Mouse (Mus musculus) testis, postnatal 14 days (tissue): Measurements from ENCODE around the gene Ptges2.
A peak's percentile ranks its signal among the peaks of the same experiment; 100 is the strongest.

Source experiments
- DNase-seq: peaks from one replicate; pipeline ENCODE4 v3.0.0; 2021; ENCODE audit warnings: low spot score

The Ptges2 gene

DNA sequence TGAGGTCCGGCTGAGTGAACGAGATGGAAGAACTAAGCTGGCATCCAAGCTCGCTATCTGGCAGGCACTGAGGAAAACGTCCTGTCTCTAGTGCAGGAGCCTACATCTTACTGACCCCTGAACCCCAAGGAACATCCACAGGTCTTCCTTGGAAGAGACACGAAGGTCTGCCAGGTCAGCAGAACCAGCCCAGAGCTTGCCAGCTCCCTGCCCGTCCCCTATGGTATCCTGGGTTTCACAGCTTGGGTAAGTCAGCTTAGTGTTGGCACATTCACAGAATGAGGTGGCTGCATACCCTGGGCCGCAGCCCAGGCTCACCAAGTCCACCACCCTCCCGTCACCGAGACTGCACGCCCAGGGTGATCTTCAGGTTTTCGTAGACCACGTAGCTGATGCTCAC lies 20.1 kb downstream of the Ptges2 start:
- DNase-seq, result no peak

DNA sequence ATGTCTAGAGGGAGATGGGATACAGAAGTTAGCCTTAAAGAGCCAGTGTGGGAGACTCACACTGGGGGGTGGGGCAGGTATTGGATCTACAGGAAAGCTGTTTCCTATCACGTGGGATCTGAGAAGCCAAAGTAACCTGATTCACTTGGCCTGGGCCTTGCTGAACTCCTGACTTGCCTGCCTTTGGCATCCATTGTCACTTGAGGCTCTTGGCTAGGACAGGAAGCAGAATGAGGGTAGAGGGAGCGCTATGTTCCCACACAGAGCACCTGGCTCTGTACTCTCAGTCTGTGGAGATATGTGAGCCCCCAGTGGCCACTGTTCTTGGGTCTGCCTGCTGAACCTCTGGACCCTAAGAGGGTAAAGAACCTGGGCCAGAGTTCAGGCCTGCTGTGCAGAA lies 20.9 kb downstream of the Ptges2 start:
- no peak for DNase-seq

DNA sequence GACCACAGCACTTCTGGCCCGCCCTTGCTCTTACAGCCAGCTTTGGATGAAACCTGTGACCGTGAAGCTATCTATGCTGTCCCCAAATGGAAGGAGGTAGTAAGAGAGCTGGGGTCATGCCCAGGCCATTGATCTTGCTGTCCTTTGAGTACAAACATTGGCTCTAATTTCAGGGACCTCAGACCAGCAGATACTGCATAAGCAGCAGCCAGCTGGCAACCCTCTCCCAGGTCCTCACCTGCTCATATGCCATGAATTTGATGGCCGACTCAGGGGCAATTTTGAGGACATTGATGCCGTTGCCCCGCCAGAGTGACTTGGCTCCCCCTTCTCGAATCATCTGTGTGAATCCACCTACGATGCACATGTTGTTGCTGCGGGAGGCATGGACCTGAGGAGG lies 21.8 kb downstream of the Ptges2 start:
- no peak for DNase-seq

DNA sequence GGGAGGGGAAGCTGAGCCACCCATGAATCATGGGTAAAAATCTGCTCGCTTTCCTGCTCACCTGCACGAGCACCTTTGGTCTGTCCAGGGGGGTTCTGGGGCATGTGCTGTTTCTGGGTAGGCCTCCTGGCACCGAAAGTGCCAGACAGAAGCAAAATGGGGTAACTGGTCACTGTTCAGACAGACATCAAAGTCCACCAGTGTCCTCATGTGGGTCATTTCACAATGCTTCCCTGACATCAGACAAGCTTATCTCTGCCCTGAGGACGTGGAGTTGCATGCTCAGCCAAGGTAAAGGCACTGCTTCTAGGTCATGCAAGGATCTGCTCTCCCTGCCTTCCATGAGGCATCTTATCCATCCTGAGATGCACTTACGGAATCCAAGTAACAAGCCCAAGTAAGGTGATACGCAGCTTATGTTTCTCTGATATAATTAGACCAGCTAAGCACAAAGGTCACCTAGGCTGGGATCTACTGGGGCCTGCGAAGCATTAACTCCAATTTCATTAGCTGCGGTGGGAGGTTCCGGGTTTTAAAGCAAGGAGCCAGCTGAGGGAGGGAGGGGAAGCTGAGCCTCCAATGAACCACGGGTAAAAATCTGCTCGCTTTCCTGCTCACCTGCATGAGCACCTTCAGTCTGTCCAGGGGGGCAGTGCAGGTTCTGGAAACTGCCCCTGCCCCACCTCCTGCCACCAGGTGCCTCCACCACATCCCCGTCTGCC lies 22.9 kb downstream of the Ptges2 start:
- no peak for DNase-seq

DNA sequence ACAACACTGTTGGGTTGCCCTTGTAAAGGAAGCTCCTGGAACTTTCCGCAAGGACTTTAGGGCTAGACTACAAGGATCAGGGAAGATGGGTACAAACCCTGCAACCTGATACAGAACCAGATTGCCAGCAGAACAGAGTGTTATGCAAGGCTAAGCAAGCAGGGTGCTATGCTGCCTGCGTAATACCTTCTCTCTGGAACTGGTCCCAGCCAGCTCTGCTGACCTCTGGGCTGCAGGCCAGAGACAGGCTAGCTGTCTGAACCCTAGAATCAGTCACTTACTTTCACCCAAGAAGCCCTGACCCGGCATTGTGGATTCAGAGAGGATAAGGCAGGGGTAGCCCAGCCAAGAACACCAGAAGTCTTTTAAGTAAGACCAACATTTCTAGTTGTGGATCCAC lies 23.7 kb downstream of the Ptges2 start:
- peak; percentile 50 for DNase-seq

DNA sequence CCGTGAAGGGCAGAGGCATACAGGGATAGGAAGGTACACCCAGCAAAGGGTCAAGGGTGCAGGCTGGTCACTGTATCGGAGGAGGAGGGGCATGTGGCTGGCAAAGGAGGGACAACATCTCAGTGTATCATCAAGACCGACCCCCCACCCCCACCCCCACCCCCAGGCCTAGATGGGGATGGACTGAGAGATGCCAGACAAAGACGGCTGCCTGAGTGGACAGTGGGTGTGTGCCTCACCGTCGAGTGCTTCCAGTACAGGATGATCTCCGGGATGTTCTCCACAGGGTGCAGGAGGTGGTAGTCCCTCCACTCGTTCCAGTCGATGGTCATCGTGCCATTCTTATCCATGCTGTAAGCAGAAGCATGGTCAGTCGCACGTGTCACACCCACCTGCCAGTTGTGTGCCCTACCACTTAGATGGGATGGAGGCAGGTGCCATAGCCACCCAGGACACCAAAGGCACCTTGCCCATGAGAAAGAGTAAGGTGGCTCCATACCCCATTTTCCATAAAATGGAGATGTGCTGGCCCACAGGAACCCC lies 24.4 kb downstream of the Ptges2 start:
- no peak for DNase-seq

DNA sequence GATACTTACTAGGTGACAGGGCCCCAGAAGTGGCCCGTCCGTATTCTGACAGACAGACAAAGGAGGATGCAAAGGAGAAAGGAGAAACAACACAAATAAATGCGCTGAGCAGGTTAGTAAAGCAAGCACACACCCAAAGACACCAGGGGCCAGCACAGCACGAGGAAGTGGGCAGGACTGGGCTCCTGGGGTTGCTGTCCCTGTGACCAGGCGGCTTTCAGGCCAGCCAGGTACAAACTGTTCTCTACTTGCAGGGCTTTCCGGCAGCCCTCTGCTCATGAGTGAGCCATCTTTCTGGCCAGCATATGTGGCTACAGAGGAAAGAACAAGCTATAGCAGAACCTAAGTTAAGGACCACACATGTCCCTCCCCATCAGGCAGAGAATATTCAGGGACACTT lies 25.0 kb downstream of the Ptges2 start:
- DNase-seq, result no peak

DNA sequence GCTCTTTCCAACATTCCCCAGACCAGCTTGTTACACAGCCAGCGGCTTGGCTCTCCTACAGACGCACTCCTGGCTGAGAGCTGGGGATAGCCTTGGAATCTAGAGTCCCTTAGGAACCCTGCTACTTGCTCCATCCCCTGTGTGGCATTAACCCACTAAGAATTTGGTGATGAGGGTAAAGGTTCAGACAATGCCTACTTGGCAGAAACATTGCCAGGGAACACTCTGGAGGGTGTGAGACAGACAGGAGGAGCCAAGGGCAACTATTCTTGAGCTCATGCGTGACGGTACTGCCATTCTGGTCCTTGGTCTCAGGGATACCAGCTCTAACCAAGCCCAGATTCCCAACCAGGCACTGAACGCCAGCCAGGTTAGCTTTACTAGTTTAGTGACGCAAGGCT lies 26.2 kb downstream of the Ptges2 start:
- DNase-seq, result no peak

DNA sequence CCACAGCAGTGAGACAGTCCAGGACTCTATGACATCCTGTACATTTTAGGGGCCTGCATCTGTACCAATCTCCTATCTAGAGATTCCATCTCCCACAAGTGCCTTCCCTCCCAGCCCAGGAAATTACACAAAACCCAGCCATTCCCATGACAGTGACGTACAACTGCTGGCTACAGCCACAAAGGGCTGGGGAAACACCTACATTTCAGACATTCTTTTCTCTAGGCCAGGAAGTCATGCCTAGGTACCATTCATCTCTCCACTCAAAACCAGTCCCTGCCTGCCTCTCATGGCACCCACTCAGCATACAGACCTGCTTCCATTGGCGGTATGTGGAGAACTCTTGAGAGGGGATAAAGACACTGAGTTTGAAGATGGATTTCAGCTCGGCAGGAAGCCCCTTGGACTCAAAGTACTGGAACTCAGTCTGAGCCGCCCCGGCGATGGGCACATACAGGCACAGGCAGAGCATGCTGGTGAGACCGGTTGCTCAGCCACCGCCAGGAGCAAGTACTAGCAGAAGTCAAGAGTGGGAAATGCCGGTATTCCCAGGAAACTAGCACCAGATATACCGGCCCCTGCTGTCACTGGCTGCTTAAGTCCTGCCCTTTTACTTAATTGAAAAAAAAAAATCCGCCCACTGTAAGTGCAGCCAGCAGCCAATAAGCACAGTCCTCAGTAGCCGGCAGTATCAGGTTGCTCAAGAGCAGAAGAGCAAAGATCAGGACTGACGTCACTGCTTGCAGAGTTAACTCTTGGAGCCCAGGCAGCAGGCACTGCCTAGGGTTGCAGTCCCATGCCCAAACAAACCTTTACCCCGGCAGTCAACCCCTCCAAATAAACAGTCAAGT lies 28.0 kb downstream of the Ptges2 start:
- peak; percentile 58 for DNase-seq

DNA sequence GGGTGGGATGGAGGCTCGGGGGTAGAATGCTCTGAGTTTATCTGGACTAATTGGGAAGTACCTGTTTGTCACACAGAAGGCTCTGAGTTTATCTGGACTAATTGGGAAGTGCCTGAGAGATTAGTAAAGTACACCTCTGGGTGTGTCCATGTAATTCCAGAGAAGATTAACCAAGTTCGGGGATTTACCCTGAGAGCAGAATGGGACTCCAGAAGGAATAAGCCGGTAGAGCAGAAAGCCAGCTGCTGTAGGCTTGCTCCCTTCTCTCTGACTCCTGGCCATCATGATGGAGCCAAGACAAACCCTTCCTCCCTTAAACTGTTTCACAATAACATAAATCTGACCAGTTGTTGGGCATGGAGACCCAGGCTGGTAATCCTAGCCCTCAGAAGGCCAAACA lies 29.1 kb downstream of the Ptges2 start:
- DNase-seq, result no peak

DNA sequence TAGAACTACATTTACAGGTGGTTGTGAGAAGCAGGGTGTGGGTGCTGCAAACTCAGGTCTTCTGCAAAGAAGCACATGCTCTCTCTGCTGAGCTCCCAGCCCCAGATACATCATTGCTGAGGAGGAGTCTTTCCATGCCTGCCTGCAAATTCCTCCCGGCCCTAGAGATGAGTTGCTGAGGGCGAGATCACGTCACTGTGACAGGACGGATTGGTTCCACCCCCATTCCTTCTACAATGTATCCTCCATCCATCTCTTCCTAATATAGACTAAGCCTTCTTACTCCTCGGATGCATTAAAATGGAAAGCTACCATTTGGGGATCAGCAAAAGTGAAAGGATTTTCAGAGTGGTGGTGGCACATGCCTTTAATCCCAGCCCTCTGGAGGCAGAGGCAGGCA lies 29.9 kb downstream of the Ptges2 start:
- DNase-seq, result no peak

DNA sequence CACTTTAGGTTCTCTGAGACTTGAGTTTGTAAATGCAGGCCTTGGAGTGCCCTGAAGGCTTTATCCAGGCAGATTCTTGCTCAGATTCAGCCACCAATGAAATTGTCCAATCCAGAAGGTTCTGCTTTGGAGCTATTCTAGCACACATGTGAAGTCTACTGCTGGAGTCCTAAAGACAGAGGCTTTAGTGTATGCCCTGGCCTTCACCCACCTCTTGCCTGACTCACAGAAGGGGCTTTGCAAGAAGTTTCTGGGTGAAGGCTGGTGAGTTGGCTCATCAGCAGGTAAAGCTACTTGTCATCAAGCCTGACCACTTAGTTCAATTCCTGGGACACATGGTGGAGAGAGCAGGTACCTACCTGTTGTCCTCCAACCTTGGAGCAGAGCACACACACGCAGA lies 30.4 kb downstream of the Ptges2 start:
- no peak for DNase-seq

DNA sequence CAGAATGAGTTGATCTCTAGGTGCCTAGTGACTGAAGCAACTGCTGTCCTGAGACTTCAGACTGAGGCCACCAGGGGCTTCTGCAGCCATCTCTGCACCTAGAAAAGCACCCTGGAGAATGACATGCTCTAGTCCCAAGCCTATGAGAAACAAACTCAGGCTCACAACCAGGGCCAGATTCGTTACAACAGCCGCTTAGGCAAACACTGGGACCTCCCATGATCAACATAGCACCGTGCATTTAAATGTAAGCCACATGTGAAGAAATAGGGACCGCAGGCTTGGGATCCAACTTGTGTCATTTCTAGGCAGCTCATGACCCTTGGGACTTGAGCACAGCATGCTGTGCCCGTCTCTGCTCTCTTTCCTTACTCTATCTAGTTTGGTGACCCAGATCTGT lies 32.0 kb downstream of the Ptges2 start:
- no peak for DNase-seq

DNA sequence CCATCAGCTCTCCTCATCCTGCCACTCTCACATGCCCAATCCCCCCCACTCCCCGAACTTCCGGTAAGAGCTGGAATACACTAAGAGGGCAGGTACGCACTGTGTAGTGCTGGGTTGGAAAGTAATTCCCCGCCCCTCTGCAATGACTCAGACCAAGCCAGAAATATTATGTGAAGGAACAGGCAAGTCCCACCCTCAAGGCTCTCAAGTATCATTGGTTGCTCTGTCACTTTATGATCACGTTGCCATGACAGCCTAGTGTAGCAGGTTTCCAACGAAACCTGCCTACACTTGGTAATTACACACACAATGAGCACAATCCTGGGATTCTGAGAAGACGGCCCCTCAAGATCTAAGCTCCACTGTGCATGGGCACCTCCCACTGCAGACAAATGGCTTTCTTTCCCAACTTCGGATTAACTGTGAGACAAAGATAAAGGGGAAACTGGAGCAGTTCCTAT lies 32.6 kb downstream of the Ptges2 start:
- DNase-seq, result no peak

DNA sequence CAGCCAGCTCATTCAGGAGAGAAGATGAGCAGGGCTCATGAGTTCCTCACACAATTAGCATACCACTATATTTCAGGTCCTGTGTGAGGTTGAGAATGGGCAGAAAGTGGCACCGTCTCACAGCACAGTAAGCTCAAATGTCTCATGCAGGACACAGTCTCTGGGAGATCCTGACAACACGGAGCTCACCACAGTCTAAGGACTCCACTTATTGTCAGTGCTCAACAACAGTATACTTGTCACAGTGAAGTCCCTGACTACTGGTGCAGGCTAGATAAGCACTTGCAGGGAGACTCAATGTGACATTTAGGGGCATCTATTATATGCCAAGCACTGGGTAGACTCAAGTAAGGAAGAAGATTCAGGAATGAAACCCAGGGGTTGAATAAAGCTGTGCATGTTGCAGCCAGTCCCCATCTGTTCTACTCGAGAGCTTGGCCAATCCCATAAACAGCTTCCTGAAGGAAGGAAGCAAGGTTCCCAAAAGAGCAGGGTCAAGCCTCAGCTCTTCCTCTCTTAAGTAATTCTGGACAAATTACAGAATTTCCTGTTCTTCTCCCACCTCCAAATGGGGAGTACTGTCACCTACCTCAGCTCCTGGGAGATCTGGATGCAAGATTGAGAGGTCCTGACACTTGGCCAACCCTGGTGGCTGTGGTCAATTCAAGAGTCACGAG lies 33.7 kb downstream of the Ptges2 start:
- DNase-seq, result no peak

DNA sequence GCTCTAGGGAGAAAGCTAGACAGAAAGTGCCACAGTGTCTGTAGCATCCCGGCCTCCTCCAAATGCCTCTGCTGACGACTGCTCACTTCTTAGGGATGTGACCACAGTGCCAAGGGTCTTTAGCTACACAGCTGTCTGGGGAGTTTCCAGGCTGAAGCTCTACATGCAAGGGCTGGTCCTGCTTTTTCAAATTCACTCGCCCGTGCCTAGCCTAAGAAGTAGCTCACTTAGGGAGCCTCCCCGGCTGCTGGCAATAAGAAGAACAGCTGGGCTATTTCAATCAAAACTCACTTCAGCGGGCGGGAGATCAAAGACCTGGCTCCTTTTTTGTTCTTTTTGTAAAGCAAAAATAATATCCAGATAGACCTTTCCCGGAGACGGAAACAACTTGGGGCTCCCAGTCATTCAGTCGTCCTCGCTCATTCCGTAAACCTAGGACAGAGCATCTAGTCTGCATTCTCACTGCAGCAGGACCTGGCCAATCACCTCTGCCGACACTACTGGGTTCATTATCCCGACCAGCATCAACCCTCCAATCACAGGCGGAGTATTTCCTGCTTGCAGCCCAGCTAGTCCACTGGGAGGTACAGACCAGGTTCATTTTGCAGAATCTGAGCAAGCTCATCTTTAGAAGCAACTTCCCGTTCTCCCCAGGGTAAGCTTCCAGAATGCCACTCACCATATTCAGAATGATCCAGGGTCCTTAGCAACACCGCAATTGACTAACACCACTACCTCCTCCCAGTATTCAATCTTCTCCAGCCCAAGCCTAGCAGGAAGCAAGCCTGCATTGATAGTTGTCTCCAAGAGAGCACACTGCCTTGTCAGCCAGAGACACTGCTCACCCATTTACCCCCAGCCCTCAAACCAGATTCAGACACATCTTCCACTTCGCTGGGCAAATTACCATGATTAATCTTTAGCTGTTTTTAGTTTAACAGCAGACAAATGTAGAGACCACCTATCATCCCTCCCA lies 35.3 kb downstream of the Ptges2 start:
- peak; percentile 68 for DNase-seq

DNA sequence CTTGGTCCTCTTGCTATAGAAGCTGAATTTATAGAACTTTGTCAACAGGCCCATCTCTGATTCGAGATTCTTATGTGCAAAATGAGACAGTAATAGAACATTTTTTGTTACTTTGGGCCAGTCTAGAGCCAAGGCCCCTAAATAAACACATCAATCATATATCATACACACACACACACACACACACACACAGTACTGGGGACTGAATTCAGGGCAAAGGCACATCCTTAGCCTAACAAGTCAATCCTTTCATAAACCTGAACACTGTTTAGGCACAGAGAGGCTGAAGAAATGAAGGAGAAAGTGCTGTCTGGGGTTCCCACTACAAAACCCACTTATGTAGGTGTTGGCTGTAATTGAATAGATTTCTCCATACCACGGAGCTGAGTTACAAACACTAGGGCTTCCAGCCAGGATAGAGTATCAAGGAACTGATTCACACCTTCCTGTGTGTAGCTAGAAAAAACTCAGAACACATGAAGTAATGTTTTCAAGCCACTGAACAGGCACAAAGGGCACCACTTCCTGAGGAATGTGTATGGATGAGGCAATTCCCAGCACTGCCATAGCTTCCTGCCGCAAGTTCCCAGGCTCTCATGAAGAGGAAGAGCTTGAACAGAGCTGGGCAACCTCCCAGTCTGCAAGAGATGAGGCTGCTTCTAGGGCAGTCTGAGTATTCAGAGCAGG lies 41.1 kb downstream of the Ptges2 start:
- DNase-seq, result no peak

DNA sequence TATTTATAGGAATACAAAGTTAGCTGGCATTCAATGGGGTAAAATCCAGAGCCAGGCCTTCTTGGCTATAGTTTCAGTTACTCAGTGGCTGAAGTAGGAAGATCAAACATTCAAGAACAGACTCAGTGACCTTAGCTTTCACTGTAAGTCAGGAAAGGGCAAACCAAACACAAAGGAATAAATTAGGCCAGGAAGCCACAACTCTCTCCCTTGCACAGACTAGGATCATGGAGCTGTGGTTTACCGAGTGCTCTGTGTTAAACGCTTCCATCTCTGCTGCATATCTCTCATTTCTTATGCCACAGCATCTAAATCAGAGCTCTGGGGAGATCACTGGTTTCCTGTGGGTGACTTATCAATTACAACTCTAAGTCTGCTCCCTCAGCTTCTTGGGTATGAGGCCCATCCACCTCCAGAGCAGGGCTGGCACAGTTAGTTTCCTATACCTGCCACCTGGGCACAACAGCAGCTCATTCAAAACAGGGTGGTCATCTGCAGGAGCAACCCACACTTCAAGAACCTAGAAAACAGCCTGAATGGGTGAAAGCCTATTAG lies 42.0 kb downstream of the Ptges2 start:
- DNase-seq, result no peak

DNA sequence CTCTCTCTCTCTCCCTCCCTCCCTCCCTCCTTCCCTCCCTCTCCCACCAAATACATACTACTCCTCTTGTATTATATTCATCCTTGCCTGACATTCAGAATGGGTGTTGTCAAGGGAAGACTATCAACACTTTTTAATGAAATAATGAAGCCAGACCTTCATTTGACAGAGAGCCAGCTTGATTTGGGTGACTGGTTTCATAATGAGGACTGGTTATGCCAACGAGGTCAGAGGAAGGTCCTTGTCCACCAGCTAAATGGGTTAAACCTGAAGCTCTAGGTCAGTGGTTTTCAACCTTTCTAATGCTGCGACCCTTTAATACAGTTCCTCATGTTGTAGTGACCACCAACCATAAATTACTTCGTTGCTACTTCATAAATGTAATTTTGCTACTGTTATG lies 43.0 kb downstream of the Ptges2 start:
- DNase-seq, result no peak

DNA sequence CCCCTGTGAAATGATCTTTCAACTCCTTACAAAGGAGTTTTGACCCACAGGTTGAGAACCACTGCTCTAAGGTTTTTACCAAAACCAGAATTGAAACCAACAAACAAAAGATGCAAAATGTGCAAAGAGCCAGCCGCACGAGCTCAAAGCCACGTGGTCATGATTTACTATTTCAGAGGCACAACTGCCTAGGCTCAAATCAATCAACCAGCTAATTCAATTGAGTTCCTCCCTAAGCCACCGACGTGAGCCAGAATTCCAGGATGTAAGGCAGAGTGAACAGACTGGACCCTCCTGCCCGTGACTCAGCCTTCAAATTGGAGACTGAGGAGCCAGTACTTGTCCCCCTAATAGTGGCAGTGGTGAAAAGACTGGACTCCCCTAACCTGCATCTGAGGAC lies 43.5 kb downstream of the Ptges2 start:
- DNase-seq, result no peak

DNA sequence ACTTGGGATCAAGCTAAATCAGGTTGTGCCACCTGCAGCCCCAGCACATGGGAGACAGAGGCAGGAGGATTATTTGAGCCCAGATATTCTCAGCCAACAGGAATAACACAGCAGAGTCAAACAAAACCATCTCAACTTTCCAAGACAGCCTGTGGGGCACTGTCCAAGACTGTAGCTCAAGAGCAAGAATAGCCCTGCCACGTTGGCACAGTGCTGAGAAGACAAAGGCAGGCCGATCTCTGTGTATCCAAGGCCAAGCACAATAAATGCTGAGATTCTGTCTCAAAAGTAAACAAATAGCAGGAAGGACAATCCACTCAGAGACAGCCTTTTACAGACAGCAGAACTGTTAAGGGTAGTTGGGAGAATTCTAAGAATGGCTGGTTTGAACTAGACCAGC lies 44.5 kb downstream of the Ptges2 start:
- no peak for DNase-seq
